Mouse (Mus musculus) olfactory bulb, adult 2 months (tissue): ENCODE results near the gene Tfcp2l1.

Source experiments
- CTCF ChIP-seq: fragments of 200-500 bp; IDR thresholded peaks from 2 replicates; pipeline ENCODE4 v1.5.1; 2012; ENCODE audit warnings: low read depth, mild to moderate bottlenecking, low read length, moderate library complexity; ENCODE audit not compliant: insufficient read depth
- POLR2A ChIP-seq: fragments of 200-500 bp; IDR thresholded peaks from 2 replicates; pipeline ENCODE4 v1.6.1; 2012; ENCODE audit warnings: mild to moderate bottlenecking, low read depth, low read length, moderate library complexity; ENCODE audit not compliant: insufficient read depth

GRCm38 (mm10) chr1:118699118-118699890 is 71.6 kb downstream of the Tfcp2l1 start:
- TF ChIP-seq POLR2A (no peak), CTCF (no peak)
